Mouse (Mus musculus) ES-E14 (cell line): ENCODE results near the gene Tmco4.

Source experiments
- HCFC1 ChIP-seq: IDR thresholded peaks from 2 replicates; pipeline ENCODE4 v1.6.1; 2012; ENCODE audit warnings: low read length, inconsistent platforms, borderline replicate concordance; ENCODE audit not compliant: insufficient read depth
- MAFK ChIP-seq: IDR thresholded peaks from 2 replicates; pipeline ENCODE4 v1.6.1; 2014; ENCODE audit warnings: mild to moderate bottlenecking, low read depth, low read length, inconsistent platforms; ENCODE audit not compliant: insufficient read depth
- ZC3H11A ChIP-seq: IDR thresholded peaks from 2 replicates; pipeline ENCODE4 v1.6.1; 2012; ENCODE audit warnings: low read depth, mild to moderate bottlenecking, inconsistent platforms, low read length, borderline replicate concordance
- ZNF384 ChIP-seq: IDR thresholded peaks from 2 replicates; pipeline ENCODE4 v1.6.1; 2012; ENCODE audit warnings: low read depth, low read length, inconsistent platforms

DNA sequence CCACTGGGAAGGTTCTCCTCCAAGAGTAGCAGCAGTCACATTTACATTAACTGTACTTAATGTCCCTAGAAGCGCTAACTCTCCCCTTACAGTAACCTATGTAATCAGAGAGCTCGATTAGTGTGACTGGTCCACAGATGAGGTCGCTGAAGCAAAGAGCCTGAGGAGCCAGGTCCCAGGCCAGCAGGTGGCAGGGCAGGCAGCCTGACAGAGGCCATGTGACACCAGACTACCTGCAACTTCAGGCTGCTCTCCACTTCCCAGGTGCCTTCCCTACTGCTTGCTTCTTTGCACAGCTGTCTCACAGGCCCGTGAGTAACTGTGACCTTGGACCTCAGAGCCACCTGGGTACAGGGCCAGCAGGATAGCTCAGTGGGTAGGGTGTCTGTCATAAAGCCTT lies 61.9 kb downstream of the Tmco4 start:
- TF ChIP-seq ZNF384 (no peak), ZC3H11A (no peak), MAFK (no peak), HCFC1 (no peak)
